Mouse (Mus musculus) layer of hippocampus, postnatal 36 days (tissue): ENCODE results near the gene Upp2. TPM values are rescaled to one million over a fixed set of nuclear protein-coding genes. Genes with fewer than 3 reads are reported as not detected.

Source experiments
- DNase-seq, 2 experiments: peaks; one replicate each; pipeline ENCODE4 v3.0.0; 2022
- total RNA-seq, 2 experiments: library from RNA; stranded (reverse); gene quantifications; 2 replicates each; pipeline ENCODE4 v1.2.3; 2021

Gene Upp2
- total RNA-seq, 2 experiments from 2014 or later = 32.0 to 35.9 TPM

GRCm38 (mm10) chr2:58625186-58625585 is 58.1 kb downstream of the Upp2 start:
- no peak for DNase-seq

GRCm38 (mm10) chr2:58625681-58626080 is 58.6 kb downstream of the Upp2 start:
- no peak for DNase-seq

- DNase-seq = no peak
These were observed 59.2 kb downstream of the Upp2 start for GRCm38 (mm10) chr2:58626136-58626769.

- no peak for DNase-seq
These were observed 60.9 kb downstream of the Upp2 start for GRCm38 (mm10) chr2:58627981-58628380.

- no peak for DNase-seq
These were observed 61.9 kb downstream of the Upp2 start for GRCm38 (mm10) chr2:58628993-58629392.

GRCm38 (mm10) chr2:58629440-58629839 is 62.3 kb downstream of the Upp2 start:
- DNase-seq = no peak

GRCm38 (mm10) chr2:58633791-58634190 is 66.7 kb downstream of the Upp2 start:
- no peak for DNase-seq

- DNase-seq = peak; percentile 89 to 90
These were observed 74.9 kb downstream of the Upp2 start for GRCm38 (mm10) chr2:58641761-58642555.

GRCm38 (mm10) chr2:58645667-58646066 is 78.6 kb downstream of the Upp2 start:
- no peak for DNase-seq

- no peak for DNase-seq
These were observed 88.1 kb downstream of the Upp2 start for GRCm38 (mm10) chr2:58655169-58655568.

GRCm38 (mm10) chr2:58656959-58657358 is 89.9 kb downstream of the Upp2 start:
- no peak for DNase-seq

- no peak for DNase-seq
These were observed 90.8 kb downstream of the Upp2 start for GRCm38 (mm10) chr2:58657855-58658254.

GRCm38 (mm10) chr2:58660591-58660990 is 93.5 kb downstream of the Upp2 start:
- no peak for DNase-seq

- DNase-seq = no peak
These were observed 94.0 kb downstream of the Upp2 start for GRCm38 (mm10) chr2:58661116-58661515.

GRCm38 (mm10) chr2:58662661-58663060 is 95.6 kb downstream of the Upp2 start:
- DNase-seq = no peak

GRCm38 (mm10) chr2:58663404-58664120 is 96.5 kb downstream of the Upp2 start:
- DNase-seq = no peak

- DNase-seq = peak; percentile 40 to 58
These were observed 98.2 kb downstream of the Upp2 start for GRCm38 (mm10) chr2:58665081-58665814.

GRCm38 (mm10) chr2:58667298-58667697 is 100.2 kb downstream of the Upp2 start:
- DNase-seq = no peak

- peak; percentile 62 to 67 for DNase-seq
These were observed 100.9 kb downstream of the Upp2 start for GRCm38 (mm10) chr2:58667991-58668390.

GRCm38 (mm10) chr2:58669114-58669513 is 102.0 kb downstream of the Upp2 start:
- no peak for DNase-seq

- no peak for DNase-seq
These were observed 105.4 kb downstream of the Upp2 start for GRCm38 (mm10) chr2:58672520-58672919.

GRCm38 (mm10) chr2:58679968-58680367 is 112.9 kb downstream of the Upp2 start:
- DNase-seq = no peak

- DNase-seq = peak; percentile 53 to 69
These were observed 113.7 kb downstream of the Upp2 start for GRCm38 (mm10) chr2:58680794-58681193.
